Mouse (Mus musculus): ENCODE data around the gene Man1c1.

The Man1c1 gene

DNA sequence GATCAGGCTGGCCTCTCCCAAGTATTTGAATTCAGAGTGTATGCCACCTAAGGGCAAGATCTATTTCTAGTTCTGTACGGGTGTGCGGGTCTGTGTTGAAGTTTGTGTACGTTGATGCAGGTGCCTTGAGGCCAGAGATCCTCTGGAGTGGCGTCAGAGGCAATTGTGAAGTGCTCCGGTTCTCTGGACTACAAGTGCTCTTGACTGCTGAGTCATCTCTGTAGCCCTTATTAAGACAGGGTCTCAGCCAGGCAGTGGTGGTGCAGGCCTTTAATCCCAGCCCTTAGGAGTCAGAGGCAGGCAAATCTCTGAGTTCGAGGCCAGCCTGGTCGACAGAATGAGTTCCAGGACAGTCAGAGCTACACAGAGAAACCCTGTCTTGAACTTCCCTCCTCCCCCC is 188.5 kb downstream of the Man1c1 start:
- in situ Hi-C loops (cut with MboI, MseI), result no loop called here

- in situ Hi-C loops (cut with MboI, MseI), result no loop called here
Observed at GRCm38 (mm10) chr4:134514309-134514930, 189.7 kb downstream of the Man1c1 start.

DNA sequence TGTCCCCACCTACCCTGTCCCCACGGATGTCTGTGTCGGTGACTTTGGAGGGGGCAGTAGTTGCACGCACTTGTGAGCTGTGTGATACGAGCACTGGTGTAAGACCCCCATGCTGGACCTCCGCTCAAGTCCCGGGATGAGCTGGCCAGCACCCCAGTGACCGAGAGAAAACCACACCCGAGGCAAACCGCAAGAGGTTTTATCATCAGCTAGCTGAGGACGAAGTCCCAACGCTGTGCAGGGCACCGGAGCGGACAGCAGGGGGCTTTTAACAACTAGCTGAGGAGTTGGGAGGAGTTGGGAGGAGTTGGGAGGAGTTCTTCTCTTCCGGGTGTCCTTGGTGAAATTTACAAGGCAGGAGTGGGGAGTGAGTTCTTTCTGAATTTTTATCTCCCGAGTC is 191.3 kb downstream of the Man1c1 start:
- in situ Hi-C loops (cut with MboI, MseI), result no loop called here

- in situ Hi-C loops (cut with MboI, MseI), result no loop called here
Observed at GRCm38 (mm10) chr4:134511730-134512129, 192.4 kb downstream of the Man1c1 start.

All from T-helper 1 cell (primary cell).